Mouse (Mus musculus): ENCODE data around the gene Cd24a. TPM values are rescaled to one million over a fixed set of nuclear protein-coding genes. Genes with fewer than 3 reads are reported as not detected.

Gene Cd24a
- total RNA-seq, 2 experiments from 2014 or later, result 120 to 170 TPM

DNA sequence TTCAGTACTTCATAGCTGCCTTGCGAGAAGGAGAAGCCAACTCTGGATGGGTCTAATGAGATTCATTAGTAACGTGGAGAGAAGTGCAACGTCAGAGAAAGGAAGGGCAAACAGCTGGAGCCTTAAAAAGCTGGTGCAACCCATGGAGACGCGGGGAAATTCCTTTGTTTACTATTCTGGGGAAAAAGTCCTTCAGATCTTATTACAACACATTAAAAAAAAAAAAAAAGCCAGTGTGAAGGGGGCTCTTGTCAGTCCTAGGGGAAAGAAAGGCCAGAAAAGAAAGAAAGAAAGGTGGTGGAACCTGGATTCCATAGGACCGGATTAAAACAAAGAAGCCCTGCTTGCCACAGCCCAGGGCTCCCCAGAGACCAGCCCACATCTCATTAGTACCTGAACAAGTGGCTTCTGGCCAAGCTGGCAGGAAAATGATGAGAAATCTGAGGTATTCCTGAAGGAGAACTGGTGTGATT lies 41.0 kb downstream of the Cd24a start:
- intact Hi-C loops (cut with DNase I), result no loop called here
- Histone ChIP-seq H3K4me3 (no peak overlapping the region), H3K27ac (no peak overlapping the region)
- TF ChIP-seq CTCF (IDR thresholded peaks at IDR 0.05), result no peak
- no peak for DNase-seq

DNA sequence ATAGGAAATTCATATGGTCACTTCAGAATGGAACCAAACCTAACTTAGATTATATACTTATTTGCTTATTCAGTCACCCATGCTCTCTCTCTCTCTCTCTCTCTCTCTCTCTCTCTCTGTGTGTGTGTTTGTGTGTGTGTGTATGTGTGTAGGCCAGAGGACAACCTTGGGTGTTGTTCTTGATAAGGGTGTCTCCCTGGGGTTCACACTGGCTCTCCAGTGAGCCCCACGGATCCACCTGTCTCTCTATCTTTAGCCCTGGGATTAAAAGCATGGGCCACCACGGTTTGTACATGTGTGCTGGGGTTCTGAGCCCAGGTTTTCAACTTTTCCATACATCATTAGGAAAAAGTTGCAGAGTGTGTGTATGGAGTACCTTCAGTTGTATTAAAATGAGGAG lies 41.9 kb downstream of the Cd24a start:
- no peak for DNase-seq
- Histone ChIP-seq H3K27ac (no peak overlapping the region), H3K4me3 (no peak overlapping the region)
- intact Hi-C loops (cut with DNase I), result no loop called here
- TF ChIP-seq CTCF (IDR thresholded peaks at IDR 0.05), result no peak

GRCm38 (mm10) chr10:43623510-43623909 lies 45.4 kb downstream of the Cd24a start:
- no peak for DNase-seq
- TF ChIP-seq CTCF (IDR thresholded peaks at IDR 0.05), result no peak
- no peak overlapping the region for H3K4me3 ChIP-seq
- intact Hi-C loops (cut with DNase I), result no loop called here
- H3K27ac ChIP-seq, result no peak overlapping the region

DNA sequence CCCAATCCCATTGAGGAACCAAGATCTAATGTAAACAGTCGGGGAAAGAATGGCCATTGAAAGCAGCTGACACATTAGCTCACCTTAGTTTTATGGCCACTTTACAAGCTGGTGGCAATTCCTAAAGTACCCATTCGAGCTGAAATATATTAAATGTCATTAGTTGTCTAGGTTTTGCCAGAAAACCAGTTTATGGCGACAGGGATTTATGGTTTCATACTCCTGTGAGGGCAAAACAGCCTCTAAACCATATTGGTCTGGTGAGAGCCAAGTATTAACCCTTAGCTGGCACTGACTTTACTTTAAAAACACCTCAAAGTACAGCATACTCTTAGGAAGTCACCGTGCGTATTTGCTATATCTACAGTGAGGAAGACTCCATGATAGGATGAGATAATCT lies 46.3 kb downstream of the Cd24a start:
- H3K27ac ChIP-seq, result no peak overlapping the region
- no peak overlapping the region for H3K4me3 ChIP-seq
- no peak for TF ChIP-seq CTCF (IDR thresholded peaks at IDR 0.05)
- no peak for DNase-seq
- intact Hi-C loops (cut with DNase I), result no loop called here

GRCm38 (mm10) chr10:43624791-43625398 lies 46.8 kb downstream of the Cd24a start:
- no peak for DNase-seq
- no peak overlapping the region for H3K4me3 ChIP-seq
- intact Hi-C loops (cut with DNase I), result no loop called here
- no peak overlapping the region for H3K27ac ChIP-seq
- no peak for TF ChIP-seq CTCF (IDR thresholded peaks at IDR 0.05)

DNA sequence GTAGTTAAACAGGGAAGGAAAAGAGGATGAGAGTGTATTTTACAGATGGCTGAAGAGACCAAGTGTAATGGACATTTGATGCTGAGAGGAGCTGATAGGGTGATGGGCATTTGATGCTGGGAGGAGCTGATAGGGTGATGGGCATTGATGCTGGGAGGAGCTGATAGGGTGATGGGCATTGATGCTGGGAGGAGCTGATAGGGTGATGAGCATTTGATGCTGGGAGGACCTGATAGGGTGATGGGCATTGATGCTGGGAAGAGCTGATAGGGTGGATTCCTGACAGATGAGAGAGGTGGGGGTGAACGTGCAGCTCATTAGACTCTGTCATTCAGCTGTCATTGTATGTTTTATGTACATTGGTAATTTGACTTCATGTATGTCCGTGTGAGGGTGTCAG lies 47.5 kb downstream of the Cd24a start:
- DNase-seq, result no peak
- intact Hi-C loops (cut with DNase I), result no loop called here
- Histone ChIP-seq H3K4me3 (no peak overlapping the region), H3K27ac (no peak overlapping the region)
- TF ChIP-seq CTCF (IDR thresholded peaks at IDR 0.05), result no peak

- no peak for TF ChIP-seq CTCF (IDR thresholded peaks at IDR 0.05)
- Histone ChIP-seq H3K4me3 (no peak overlapping the region), H3K27ac (no peak overlapping the region)
- no peak for DNase-seq
- intact Hi-C loops (cut with DNase I), result no loop called here
Observed at GRCm38 (mm10) chr10:43629216-43629615, 51.1 kb downstream of the Cd24a start.

DNA sequence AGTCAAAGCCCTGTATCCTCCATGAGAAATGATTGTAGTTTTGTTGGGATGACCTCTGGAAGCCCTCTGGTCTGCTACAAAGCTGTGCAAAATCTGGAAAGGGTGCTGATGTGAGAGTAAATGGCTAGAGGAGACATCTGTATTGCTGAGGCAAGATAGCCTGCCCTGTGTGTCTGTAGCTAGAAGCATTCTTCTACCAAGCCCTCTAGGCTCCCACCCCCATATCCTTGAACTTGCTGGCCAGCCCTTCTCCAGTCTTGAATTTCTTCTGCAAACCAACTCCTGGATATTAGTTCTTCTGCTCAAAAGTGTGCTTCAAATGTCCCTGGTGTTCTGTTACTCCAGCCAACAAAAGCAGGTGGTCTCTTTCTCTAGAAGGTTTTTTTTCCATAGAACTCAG lies 51.8 kb downstream of the Cd24a start:
- DNase-seq, result no peak
- no peak overlapping the region for H3K27ac ChIP-seq
- TF ChIP-seq CTCF (IDR thresholded peaks at IDR 0.05), result no peak
- intact Hi-C loops (cut with DNase I), result no loop called here
- H3K4me3 ChIP-seq, result no peak overlapping the region

- intact Hi-C loops (cut with DNase I), result no loop called here
- Histone ChIP-seq H3K27ac (no peak overlapping the region), H3K4me3 (no peak overlapping the region)
- no peak for TF ChIP-seq CTCF (IDR thresholded peaks at IDR 0.05)
- DNase-seq, result no peak
Observed at GRCm38 (mm10) chr10:43630634-43631033, 52.5 kb downstream of the Cd24a start.

GRCm38 (mm10) chr10:43631049-43631448 lies 53.0 kb downstream of the Cd24a start:
- no peak for DNase-seq
- Histone ChIP-seq H3K4me3 (no peak overlapping the region), H3K27ac (no peak overlapping the region)
- TF ChIP-seq CTCF (IDR thresholded peaks at IDR 0.05), result no peak
- intact Hi-C loops (cut with DNase I), result no loop called here

DNA sequence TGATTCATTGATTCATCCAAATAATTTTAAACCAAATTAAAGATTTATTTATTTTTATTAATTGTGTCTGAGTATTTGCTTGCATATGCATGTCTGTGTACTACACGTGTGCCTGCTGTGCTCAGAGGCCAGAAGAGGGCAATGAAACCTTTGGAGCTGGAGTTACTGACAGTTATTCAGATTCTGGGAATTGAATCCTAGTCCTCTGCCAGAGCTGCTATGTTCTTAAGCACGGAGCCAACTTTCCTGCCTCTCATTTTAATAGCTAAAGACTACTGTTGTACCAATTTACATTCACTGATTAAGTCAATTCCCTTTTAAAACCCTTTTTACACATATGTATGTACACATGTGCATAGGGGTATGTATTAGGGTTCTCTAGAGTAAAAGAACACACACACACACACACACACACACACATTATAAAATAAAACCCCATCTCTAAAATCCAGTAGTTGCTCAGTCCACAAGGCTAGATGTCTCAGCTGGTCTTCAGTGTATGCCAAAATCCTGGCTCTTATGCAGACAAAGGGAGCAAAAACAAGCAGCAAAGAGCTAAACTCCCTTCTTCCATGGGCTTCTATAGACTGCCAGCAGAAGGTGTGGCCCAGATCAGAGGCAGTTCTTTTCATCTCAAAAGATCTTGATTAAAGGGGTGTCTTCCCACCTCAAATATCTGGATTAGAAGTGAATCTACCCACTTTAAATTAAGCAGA lies 53.7 kb downstream of the Cd24a start:
- no peak overlapping the region for H3K4me3 ChIP-seq
- intact Hi-C loops (cut with DNase I), result no loop called here
- peak; percentile 6; the same call in 1 of the 2 replicates for TF ChIP-seq CTCF (IDR thresholded peaks at IDR 0.05)
- no peak for DNase-seq
- no peak overlapping the region for H3K27ac ChIP-seq

GRCm38 (mm10) chr10:43633117-43633516 lies 55.0 kb downstream of the Cd24a start:
- DNase-seq, result no peak
- no peak overlapping the region for H3K27ac ChIP-seq
- intact Hi-C loops (cut with DNase I), result no loop called here
- TF ChIP-seq CTCF (IDR thresholded peaks at IDR 0.05), result no peak
- H3K4me3 ChIP-seq, result no peak overlapping the region

Other genes with a start within 250 kb of the Cd24a start
- 1 to 10 TPM; 4.4 to 4.9 TPM for gene Bend3, start 99.5 kb upstream of the Cd24a start, total RNA-seq (2021)
- gene Gm9803, start 54.2 kb upstream of the Cd24a start, total RNA-seq (2021), result 10 to 100 TPM; 15.5 to 18.9 TPM
- gene 1700021F05Rik, start 37.3 kb upstream of the Cd24a start, total RNA-seq (2021), result 100 to 1,000 TPM in 1 of 2 experiments, 10 to 100 TPM in 1; 83.3 to 126 TPM